Mouse (Mus musculus) forebrain, postnatal 0 days (tissue): ENCODE measurements around the gene Clpb. TPM values are rescaled to one million over a fixed set of nuclear protein-coding genes. Genes with fewer than 3 reads are reported as not detected.

ENCODE experiments used
- ATAC-seq: fragments of 200-750 bp; cut with Nextera tagmentation; 2 replicates; pipeline ENCODE4 v1.8.0; 2017; ENCODE audit warnings: mild to moderate bottlenecking, moderate library complexity
- DNase-seq: peaks from one replicate; pipeline ENCODE4 v3.0.0-alpha.2; 2015
- H3K27ac ChIP-seq: fragments of 300-500 bp; sonication (generic); 2 replicates; pipeline ENCODE4 v1.5.1; 2014; ENCODE audit warnings: low read depth, mild to moderate bottlenecking, antibody characterized with exemption, low read length, moderate library complexity, mixed read lengths
- H3K27me3 ChIP-seq: fragments of 300-500 bp; sonication (generic); 2 replicates; pipeline ENCODE4 v1.6.1; 2014; ENCODE audit warnings: mild to moderate bottlenecking, low read length, mixed read lengths; ENCODE audit not compliant: insufficient read depth
- H3K36me3 ChIP-seq: fragments of 300-500 bp; sonication (generic); 2 replicates; pipeline ENCODE4 v1.6.1; 2014; ENCODE audit warnings: mild to moderate bottlenecking, moderate library complexity; ENCODE audit not compliant: insufficient read depth
- H3K4me1 ChIP-seq: fragments of 300-500 bp; sonication (generic); 2 replicates; pipeline ENCODE4 v1.6.1; 2014; ENCODE audit warnings: antibody characterized with exemption; ENCODE audit not compliant: insufficient read depth
- H3K4me2 ChIP-seq: fragments of 300-500 bp; sonication (generic); 2 replicates; pipeline ENCODE4 v1.6.1; 2014; ENCODE audit warnings: low read depth, mild to moderate bottlenecking, moderate library complexity
- H3K4me3 ChIP-seq: fragments of 300-500 bp; sonication (generic); 2 replicates; pipeline ENCODE4 v1.5.1; 2014; ENCODE audit warnings: low read depth, low read length, mixed read lengths
- H3K9ac ChIP-seq: fragments of 300-500 bp; sonication (generic); 2 replicates; pipeline ENCODE4 v1.6.1; 2014; ENCODE audit warnings: mild to moderate bottlenecking
- H3K9me3 ChIP-seq: fragments of 300-500 bp; sonication (generic); 2 replicates; pipeline ENCODE4 v1.6.1; 2016; ENCODE audit warnings: low read length
- CTCF ChIP-seq: sonication (generic); IDR thresholded peaks from 2 replicates; pipeline ENCODE4 v1.5.1; 2016; ENCODE audit warnings: antibody characterized with exemption, control low read depth, low read depth
- WGBS: fragments of 180-500 bp; shearing (Covaris S2); extraction: QIAGEN DNeasy Blood & Tissue Kit; methylation state at CpG from one replicate; pipeline ENCODE4 v1.1.7; 2014; 5-methylcytosine and 5-hydroxymethylcytosine counted together
- polyA plus RNA-seq: library from polyadenylated mRNA; unstranded; fragments of >200 nt; fragmentation: Nextera tagmentation; extraction: Ambion mirVana; gene quantifications from 2 replicates; pipeline ENCODE4 v1.2.1, GENCODE M21; 2015
- total RNA-seq: library from RNA; depleted of rRNA; stranded (reverse); fragments of >200 nt; gene quantifications from 2 replicates; pipeline ENCODE4 v1.2.3, GENCODE M21; 2014

Clpb gene
- total and polyA plus RNA-seq, 2 experiments from 2014 or later = 38.3 to 45.9 TPM

DNA sequence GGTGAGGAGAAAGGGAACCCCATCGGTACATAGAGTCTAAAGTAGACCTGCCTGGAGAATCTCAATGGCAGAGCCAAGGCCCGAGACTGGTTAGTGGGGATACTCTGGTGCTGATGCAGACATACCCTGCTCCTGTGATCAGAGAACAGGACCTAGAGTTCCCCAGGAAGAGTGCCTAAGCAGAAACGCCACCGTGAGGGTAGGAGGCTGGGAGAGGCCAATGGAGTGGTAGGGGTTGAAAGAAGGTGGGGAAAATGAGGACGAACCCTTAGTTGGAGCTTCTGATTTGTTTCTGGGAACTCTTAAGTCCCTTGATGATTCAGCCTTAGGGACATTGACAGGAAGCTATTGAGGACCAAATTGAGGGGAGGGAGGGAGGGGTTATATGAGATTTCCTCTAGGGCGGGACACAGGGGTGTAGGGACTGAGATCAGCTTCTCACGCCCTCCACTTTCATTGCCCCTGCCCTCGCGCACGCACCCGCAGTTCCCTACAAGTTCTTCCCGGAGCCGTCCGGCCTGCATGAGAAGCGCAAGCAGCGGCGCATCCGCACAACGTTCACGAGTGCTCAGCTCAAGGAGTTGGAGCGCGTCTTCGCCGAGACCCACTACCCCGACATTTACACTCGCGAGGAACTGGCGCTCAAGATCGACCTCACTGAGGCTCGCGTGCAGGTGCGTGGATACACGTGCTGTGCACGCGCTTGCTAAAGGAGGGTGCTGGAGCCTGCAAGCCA, 157.0 kb downstream of the Clpb start:
- no peaks in the 10 kb centered on the region for H3K36me3 ChIP-seq
- 2% methylated on average over 35 of the region's 35 CpGs for WGBS
- ATAC-seq (no peak), DNase-seq (peak; percentile 41)
- H3K9ac ChIP-seq = no peak overlapping the region
- no peak for TF ChIP-seq CTCF
- peak overlapping the region; percentile 57 for H3K4me2 ChIP-seq
- no peaks in the 10 kb centered on the region for H3K4me1 ChIP-seq
- peaks cover 70% of the 10 kb centered on the region for H3K27me3 ChIP-seq
- peak overlapping the region; percentile 32 for H3K4me3 ChIP-seq
- no peak overlapping the region for H3K27ac ChIP-seq
- H3K9me3 ChIP-seq = no peaks in the 10 kb centered on the region

DNA sequence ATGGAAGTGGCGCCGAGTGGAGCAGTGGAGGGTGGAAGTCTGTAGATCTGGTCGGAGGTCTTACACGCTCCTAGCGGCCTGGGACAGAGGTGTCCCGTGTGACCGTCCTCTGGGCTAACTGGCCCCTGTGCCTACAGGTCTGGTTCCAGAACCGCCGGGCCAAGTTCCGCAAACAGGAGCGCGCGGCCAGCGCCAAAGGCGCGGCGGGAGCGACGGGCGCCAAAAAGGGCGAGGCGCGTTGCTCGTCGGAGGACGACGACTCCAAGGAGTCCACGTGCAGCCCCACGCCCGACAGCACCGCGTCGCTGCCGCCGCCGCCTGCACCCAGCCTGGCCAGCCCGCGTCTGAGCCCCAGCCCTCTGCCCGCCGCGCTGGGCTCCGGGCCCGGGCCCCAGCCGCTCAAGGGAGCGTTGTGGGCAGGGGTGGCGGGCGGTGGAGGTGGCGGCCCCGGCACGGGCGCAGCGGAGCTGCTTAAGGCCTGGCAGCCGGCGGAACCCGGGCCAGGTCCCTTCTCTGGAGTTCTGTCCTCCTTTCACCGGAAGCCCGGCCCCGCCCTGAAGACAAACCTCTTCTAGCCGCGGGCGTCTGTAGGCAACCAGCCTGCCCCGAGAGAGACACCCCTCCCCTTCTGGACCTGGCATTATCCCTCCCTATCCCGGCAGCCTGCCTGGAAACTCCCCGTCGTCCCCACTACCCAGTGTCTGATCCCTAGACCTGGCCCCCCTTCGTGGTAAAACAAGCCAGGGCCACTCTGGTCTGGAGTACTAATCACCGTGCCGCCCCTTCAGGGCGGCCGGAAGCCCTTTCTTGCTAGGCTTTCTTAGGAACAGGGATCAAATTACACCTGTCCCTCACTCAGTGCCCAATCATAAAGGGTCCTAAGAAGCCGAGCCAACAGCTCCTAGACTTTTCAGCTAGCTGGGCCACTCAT, 158.4 kb downstream of the Clpb start:
- ATAC-seq = peak; percentile 67
- peak; percentile 26 for DNase-seq
- Histone ChIP-seq H3K4me3 (peak overlapping the region; percentile 32), H3K27ac (no peak overlapping the region), H3K4me2 (peak overlapping the region; percentile 57), H3K4me1 (no peaks in the 10 kb centered on the region), H3K36me3 (no peaks in the 10 kb centered on the region; the same call in 1 of the 2 replicates), H3K9me3 (no peaks in the 10 kb centered on the region), H3K27me3 (peaks cover 65% of the 10 kb centered on the region), H3K9ac (no peak overlapping the region)
- under 1% methylated on average over 68 of the region's 71 CpGs for WGBS
- peak; percentile 2; the same call in 1 of the 2 replicates for TF ChIP-seq CTCF

DNA sequence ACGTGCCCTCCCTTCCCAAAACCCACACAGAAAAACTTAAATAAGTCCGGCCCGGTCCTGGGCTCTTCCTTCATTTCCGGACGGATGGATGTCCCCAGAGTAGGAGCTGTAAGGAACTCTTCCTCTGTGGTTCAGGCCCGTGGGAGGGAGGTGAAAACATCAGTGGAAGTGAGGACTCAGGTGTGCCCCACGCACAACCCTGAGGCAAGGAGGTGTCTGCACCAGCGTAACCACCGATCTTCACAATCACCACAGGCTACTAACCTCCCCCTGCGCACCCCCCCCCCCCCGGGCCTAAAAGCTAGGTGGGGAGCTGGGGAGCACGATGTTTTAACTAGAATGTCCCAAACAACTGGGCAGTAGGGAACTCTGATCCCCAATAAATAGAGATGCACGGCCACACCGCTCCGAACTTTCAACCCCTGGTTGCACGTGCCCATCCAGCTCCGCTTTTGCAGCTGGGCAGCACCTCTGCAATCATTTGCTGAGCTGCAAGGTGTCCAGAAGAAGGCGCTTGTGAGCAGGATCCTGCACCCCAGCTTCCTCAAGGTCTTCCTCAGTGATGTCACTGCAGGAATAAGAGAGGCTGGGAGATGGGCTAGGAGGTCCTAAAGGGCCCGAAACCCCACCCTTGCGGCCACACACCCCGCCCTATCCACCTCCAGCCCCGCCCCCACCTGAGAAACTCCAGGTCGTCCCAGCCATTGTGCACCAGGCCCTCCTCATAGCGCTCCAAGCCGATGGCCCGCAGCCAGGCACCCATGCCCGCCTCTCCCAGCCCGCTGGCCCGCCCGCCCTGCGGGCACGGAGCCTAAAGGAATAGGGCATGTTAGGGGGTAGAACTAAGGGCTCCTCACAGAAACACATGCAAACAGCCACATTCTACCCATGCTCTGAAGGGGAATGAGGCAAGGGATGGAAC, 159.7 kb downstream of the Clpb start:
- Histone ChIP-seq H3K4me1 (no peaks in the 10 kb centered on the region), H3K27ac (no peak overlapping the region), H3K4me2 (no peak overlapping the region), H3K27me3 (peaks cover 54% of the 10 kb centered on the region), H3K4me3 (no peak overlapping the region), H3K9me3 (no peaks in the 10 kb centered on the region), H3K36me3 (peaks cover 5% of the 10 kb centered on the region; the same call in 1 of the 2 replicates), H3K9ac (no peak overlapping the region)
- 27% methylated on average over 32 of the region's 32 CpGs for WGBS
- DNase-seq = no peak
- no peak for ATAC-seq
- TF ChIP-seq CTCF = peak; percentile 44

DNA sequence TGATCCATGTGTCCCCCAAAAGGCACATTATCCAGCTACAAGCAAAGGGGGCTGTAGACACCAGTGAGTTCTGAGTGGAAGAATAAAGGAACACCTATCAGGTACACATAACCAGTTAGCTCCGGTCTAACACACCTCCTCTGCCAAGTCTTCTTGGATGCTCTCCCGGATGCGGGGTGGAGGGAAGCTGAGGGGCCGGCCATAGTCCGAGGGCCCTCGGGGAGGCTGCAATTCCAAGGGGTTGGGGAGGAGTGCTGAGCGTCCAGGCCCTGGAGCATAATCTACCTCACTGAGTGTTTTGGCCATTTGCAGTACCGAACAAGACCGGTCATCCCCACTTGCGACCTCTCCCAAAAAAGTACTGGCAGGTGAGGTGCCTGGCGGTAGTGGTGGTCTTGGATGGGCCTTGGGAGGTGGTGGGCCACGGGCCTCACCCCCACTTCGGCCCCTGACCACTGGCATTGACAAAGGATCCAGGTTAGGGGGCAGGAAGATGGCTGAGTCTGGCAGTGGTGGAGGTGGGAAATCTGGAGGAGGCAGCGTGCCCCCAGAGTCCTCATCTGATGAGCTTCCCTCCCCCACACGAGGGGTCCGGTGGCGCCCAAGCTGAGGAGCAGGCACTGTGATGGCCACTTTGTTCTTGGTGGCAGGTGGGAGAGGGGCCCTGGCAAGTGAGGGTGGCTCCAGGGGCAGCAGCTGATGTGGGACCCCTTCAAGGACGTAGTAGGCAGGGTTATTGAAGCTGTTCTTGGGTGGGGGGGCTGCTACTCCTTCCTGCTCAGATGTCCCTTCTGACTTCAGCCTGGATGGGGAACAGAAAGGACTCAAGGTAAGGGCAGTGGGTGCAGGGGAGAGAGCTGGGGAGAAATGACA, 160.6 kb downstream of the Clpb start:
- no peak overlapping the region for H3K4me3 ChIP-seq
- H3K27ac ChIP-seq = no peak overlapping the region
- H3K9ac ChIP-seq = no peak overlapping the region
- no peak for TF ChIP-seq CTCF
- peaks cover 45% of the 10 kb centered on the region for H3K27me3 ChIP-seq
- H3K4me2 ChIP-seq = no peak overlapping the region
- DNase-seq (no peak), ATAC-seq (no peak)
- WGBS = 70% methylated on average over 18 of the region's 18 CpGs
- H3K4me1 ChIP-seq = no peaks in the 10 kb centered on the region
- H3K36me3 ChIP-seq = peaks cover 5% of the 10 kb centered on the region
- H3K9me3 ChIP-seq = no peaks in the 10 kb centered on the region

DNA sequence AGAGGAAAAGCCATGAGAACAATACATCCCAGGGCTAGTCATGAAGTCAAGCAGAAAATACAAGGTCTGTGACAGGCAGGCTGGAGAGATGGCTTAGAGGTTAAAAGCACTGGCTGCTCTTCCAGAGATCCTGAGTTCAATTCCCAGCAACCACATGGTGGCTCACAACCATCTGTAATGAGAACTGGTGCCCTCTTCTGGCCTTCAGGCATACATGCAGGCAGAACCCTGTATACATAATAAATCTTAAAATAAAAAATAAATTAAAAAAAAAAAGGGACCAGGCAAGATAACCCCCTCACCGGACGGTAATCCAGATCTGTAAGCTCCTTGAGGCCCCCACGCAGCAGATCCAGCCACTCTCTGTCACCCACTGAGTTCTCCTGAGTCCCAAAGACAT, 166.9 kb downstream of the Clpb start:
- no peak overlapping the region for H3K9ac ChIP-seq
- WGBS = 98% methylated on average over 3 of the region's 3 CpGs
- H3K27me3 ChIP-seq = no peaks in the 10 kb centered on the region; the same call in 1 of the 2 replicates
- H3K27ac ChIP-seq = no peak overlapping the region
- H3K9me3 ChIP-seq = no peaks in the 10 kb centered on the region
- ATAC-seq = no peak
- DNase-seq = no peak
- H3K36me3 ChIP-seq = peaks cover 14% of the 10 kb centered on the region
- no peaks in the 10 kb centered on the region for H3K4me1 ChIP-seq
- no peak overlapping the region for H3K4me2 ChIP-seq
- no peak for TF ChIP-seq CTCF
- H3K4me3 ChIP-seq = no peak overlapping the region
